Mouse (Mus musculus): ENCODE results near the gene Mllt3. TPM values are rescaled to one million over a fixed set of nuclear protein-coding genes. Genes with fewer than 3 reads are reported as not detected.

Gene Mllt3
- polyA plus RNA-seq, 1 experiment = 11.6 TPM

GRCm38 (mm10) chr4:87723448-87723847, 309.7 kb downstream of the Mllt3 start:
- Histone ChIP-seq H3K27ac (ENCODE audit: control insufficient read depth, insufficient read depth, low read length) (no peak overlapping the region), H3K4me1 (replicated peaks; ENCODE audit: control insufficient read depth, insufficient read depth, low read length) (no peaks in the 10 kb centered on the region), H3K4me3 (ENCODE audit: control insufficient read depth, insufficient read depth, low read length) (no peak overlapping the region), H3K27me3 (ENCODE audit: control insufficient read depth, insufficient read depth, low read length) (no peaks in the 10 kb centered on the region), H3K36me3 (ENCODE audit: control insufficient read depth, insufficient read depth, low read length) (no peaks in the 10 kb centered on the region)
- DNase-seq = no peak
- TF ChIP-seq CTCF (IDR thresholded peaks at IDR 0.05; ENCODE audit: borderline replicate concordance, control insufficient read depth, extremely low read depth, insufficient read depth, low read length, poor library complexity) = no peak
- WGBS = 95% methylated on average over 6 of the region's 6 CpGs

Other genes with a start within 250 kb of the Mllt3 start
- 14.6 and 15.3 TPM in 2 replicates for gene Focad, start 61.3 kb upstream of the Mllt3 start, polyA plus RNA-seq (2012; rRNA removed)